Mouse (Mus musculus): ENCODE measurements around the gene Uap1. TPM values are rescaled to one million over a fixed set of nuclear protein-coding genes. Genes with fewer than 3 reads are reported as not detected.

Uap1 gene
- polyA plus RNA-seq, 1 experiment from 2014 or later = 50.6 TPM

- H3K4me1 ChIP-seq (ENCODE audit: insufficient read depth, low read depth, low read length) = no peaks in the 10 kb centered on the region
- H3K9ac ChIP-seq (replicated peaks; ENCODE audit: low read depth) = peak overlapping the region; percentile 91
- no peaks in the 10 kb centered on the region for H3K9me3 ChIP-seq (ENCODE audit: low read length)
- H3K36me3 ChIP-seq (ENCODE audit: insufficient read depth, low read length) = peaks cover 4% of the 10 kb centered on the region; the same call in 1 of the 2 replicates
- H3K4me2 ChIP-seq (replicated peaks; ENCODE audit: low read depth, low read length) = peak overlapping the region; percentile 72
- H3K27me3 ChIP-seq (replicated peaks; ENCODE audit: insufficient read depth, low read length) = no peaks in the 10 kb centered on the region
- TF ChIP-seq EP300 (IDR thresholded peaks at IDR 0.05) = no peak
- TF ChIP-seq CTCF (IDR thresholded peaks at IDR 0.05) = no peak
- ATAC-seq = no peak
- H3K27ac ChIP-seq (ENCODE audit: low read length) = peak overlapping the region; percentile 91
- peak overlapping the region; percentile 84 for H3K4me3 ChIP-seq (ENCODE audit: low read depth, low read length)
- peak; percentile 36 for DNase-seq (ENCODE audit: low spot score)
- 20% methylated on average over 7 of the region's 7 CpGs for WGBS
Observed at GRCm38 (mm10) chr1:170214383-170214756, 39.6 kb upstream of the Uap1 start.

GRCm38 (mm10) chr1:170213181-170213879 lies 38.6 kb upstream of the Uap1 start:
- H3K9ac ChIP-seq (replicated peaks; ENCODE audit: low read depth) = no peak overlapping the region
- H3K27me3 ChIP-seq (replicated peaks; ENCODE audit: insufficient read depth, low read length) = no peaks in the 10 kb centered on the region
- no peaks in the 10 kb centered on the region for H3K9me3 ChIP-seq (ENCODE audit: low read length)
- WGBS = 89% methylated on average over 10 of the region's 10 CpGs
- no peak for DNase-seq (ENCODE audit: low spot score)
- TF ChIP-seq CTCF (IDR thresholded peaks at IDR 0.05) (no peak), EP300 (IDR thresholded peaks at IDR 0.05) (no peak)
- H3K4me1 ChIP-seq (ENCODE audit: insufficient read depth, low read depth, low read length) = no peaks in the 10 kb centered on the region
- no peak overlapping the region for H3K27ac ChIP-seq (ENCODE audit: low read length)
- no peak overlapping the region for H3K4me2 ChIP-seq (replicated peaks; ENCODE audit: low read depth, low read length)
- H3K36me3 ChIP-seq (ENCODE audit: insufficient read depth, low read length) = peaks cover 8% of the 10 kb centered on the region; the same call in 1 of the 2 replicates
- no peak for ATAC-seq
- H3K4me3 ChIP-seq (ENCODE audit: low read depth, low read length) = no peak overlapping the region

- peaks cover 51% of the 10 kb centered on the region for H3K36me3 ChIP-seq (ENCODE audit: insufficient read depth, low read length)
- H3K4me2 ChIP-seq (replicated peaks; ENCODE audit: low read depth, low read length) = no peak overlapping the region
- TF ChIP-seq EP300 (IDR thresholded peaks at IDR 0.05) (no peak), CTCF (IDR thresholded peaks at IDR 0.05) (no peak)
- no peaks in the 10 kb centered on the region for H3K9me3 ChIP-seq (ENCODE audit: low read length)
- H3K4me1 ChIP-seq (ENCODE audit: insufficient read depth, low read depth, low read length) = no peaks in the 10 kb centered on the region
- no peak overlapping the region for H3K27ac ChIP-seq (ENCODE audit: low read length)
- H3K4me3 ChIP-seq (ENCODE audit: low read depth, low read length) = no peak overlapping the region
- WGBS = 94% methylated on average over 6 of the region's 6 CpGs
- no peak overlapping the region for H3K9ac ChIP-seq (replicated peaks; ENCODE audit: low read depth)
- DNase-seq (ENCODE audit: low spot score) (no peak), ATAC-seq (no peak)
- H3K27me3 ChIP-seq (replicated peaks; ENCODE audit: insufficient read depth, low read length) = no peaks in the 10 kb centered on the region
Observed at GRCm38 (mm10) chr1:170206395-170206794, 31.6 kb upstream of the Uap1 start.

- H3K27me3 ChIP-seq (replicated peaks; ENCODE audit: insufficient read depth, low read length) = no peaks in the 10 kb centered on the region
- no peak overlapping the region for H3K4me3 ChIP-seq (ENCODE audit: low read depth, low read length)
- peak; percentile 61 for TF ChIP-seq CTCF (IDR thresholded peaks at IDR 0.05)
- no peak for TF ChIP-seq EP300 (IDR thresholded peaks at IDR 0.05)
- WGBS = 83% methylated on average over 3 of the region's 3 CpGs
- H3K9me3 ChIP-seq (ENCODE audit: low read length) = no peaks in the 10 kb centered on the region
- no peak; the same call in 1 of the 2 replicates for ATAC-seq
- no peaks in the 10 kb centered on the region for H3K4me1 ChIP-seq (ENCODE audit: insufficient read depth, low read depth, low read length)
- DNase-seq (ENCODE audit: low spot score) = peak; percentile 22
- no peak overlapping the region for H3K4me2 ChIP-seq (replicated peaks; ENCODE audit: low read depth, low read length)
- H3K36me3 ChIP-seq (ENCODE audit: insufficient read depth, low read length) = peaks cover 39% of the 10 kb centered on the region
- H3K9ac ChIP-seq (replicated peaks; ENCODE audit: low read depth) = no peak overlapping the region
- no peak overlapping the region for H3K27ac ChIP-seq (ENCODE audit: low read length)
Observed at GRCm38 (mm10) chr1:170200379-170200778, 25.6 kb upstream of the Uap1 start.

GRCm38 (mm10) chr1:170196211-170196610 lies 21.5 kb upstream of the Uap1 start:
- WGBS = 93% methylated on average over 8 of the region's 8 CpGs
- H3K27me3 ChIP-seq (replicated peaks; ENCODE audit: insufficient read depth, low read length) = no peaks in the 10 kb centered on the region
- no peak for ATAC-seq
- H3K27ac ChIP-seq (ENCODE audit: low read length) = no peak overlapping the region
- H3K9ac ChIP-seq (replicated peaks; ENCODE audit: low read depth) = no peak overlapping the region
- H3K4me1 ChIP-seq (ENCODE audit: insufficient read depth, low read depth, low read length) = no peaks in the 10 kb centered on the region
- TF ChIP-seq EP300 (IDR thresholded peaks at IDR 0.05) = no peak
- no peak for TF ChIP-seq CTCF (IDR thresholded peaks at IDR 0.05)
- H3K4me3 ChIP-seq (ENCODE audit: low read depth, low read length) = no peak overlapping the region
- no peak overlapping the region for H3K4me2 ChIP-seq (replicated peaks; ENCODE audit: low read depth, low read length)
- DNase-seq (ENCODE audit: low spot score) = no peak
- peaks cover 24% of the 10 kb centered on the region for H3K36me3 ChIP-seq (ENCODE audit: insufficient read depth, low read length)
- H3K9me3 ChIP-seq (ENCODE audit: low read length) = no peaks in the 10 kb centered on the region

GRCm38 (mm10) chr1:170191925-170192324 lies 17.2 kb upstream of the Uap1 start:
- no peak for DNase-seq (ENCODE audit: low spot score)
- H3K27ac ChIP-seq (ENCODE audit: low read length) = no peak overlapping the region
- ATAC-seq = no peak
- H3K9me3 ChIP-seq (ENCODE audit: low read length) = no peaks in the 10 kb centered on the region
- no peaks in the 10 kb centered on the region for H3K27me3 ChIP-seq (replicated peaks; ENCODE audit: insufficient read depth, low read length)
- no peak overlapping the region for H3K4me2 ChIP-seq (replicated peaks; ENCODE audit: low read depth, low read length)
- no peak overlapping the region for H3K9ac ChIP-seq (replicated peaks; ENCODE audit: low read depth)
- H3K36me3 ChIP-seq (ENCODE audit: insufficient read depth, low read length) = peaks cover 4% of the 10 kb centered on the region
- TF ChIP-seq EP300 (IDR thresholded peaks at IDR 0.05) (no peak), CTCF (IDR thresholded peaks at IDR 0.05) (no peak)
- H3K4me3 ChIP-seq (ENCODE audit: low read depth, low read length) = no peak overlapping the region
- 95% methylated on average over 1 of the region's 1 CpGs for WGBS
- H3K4me1 ChIP-seq (ENCODE audit: insufficient read depth, low read depth, low read length) = no peaks in the 10 kb centered on the region

All from lung, postnatal 0 days (tissue).